7 mouse cellular contexts compared by ENCODE assay signal in genomic region chr1:161071272-161071620, GRCm38 (mm10). TPM values are rescaled to one million over a fixed set of nuclear protein-coding genes. Genes with fewer than 3 reads are reported as not detected.
DNase-seq lines count a peak whose midpoint lies in the region; ATAC-seq and TF ChIP-seq lines count a peak whose summit lies in the region.

No protein-coding gene starts in this region.

- WGBS in thymus, adult 2 months = under 1% methylated on average over 12 of the region's 12 CpGs
- under 1% methylated on average over 12 of the region's 12 CpGs for WGBS in forebrain, embryonic 11.5 days
- WGBS in liver, embryonic 13.5 days (ENCODE audit: insufficient replicate concordance) = 0% methylated on average over 12 of the region's 12 CpGs

- H3K9ac ChIP-seq in forebrain, embryonic 11.5 days (ENCODE audit: low read length) = peak overlapping the region; percentile 82
- peak overlapping the region; percentile 91 for H3K9ac ChIP-seq in liver, embryonic 13.5 days

- no peak for TF ChIP-seq POLR2A in thymus, adult 2 months (IDR thresholded peaks at IDR 0.05; ENCODE audit: control insufficient read depth, extremely low read depth, insufficient read depth, low read length, poor library complexity)

- peaks cover 27% of the 10 kb centered on the region for H3K4me1 ChIP-seq in thymus, adult 2 months (replicated peaks; ENCODE audit: control insufficient read depth, insufficient read depth, low read length)
- peaks cover 14% of the 10 kb centered on the region for H3K4me1 ChIP-seq in forebrain, embryonic 11.5 days (replicated peaks; ENCODE audit: control insufficient read depth, insufficient read depth, low read length)
- peaks cover 44% of the 10 kb centered on the region for H3K4me1 ChIP-seq in liver, embryonic 13.5 days (replicated peaks)

- peak overlapping the region; percentile 69 for H3K4me2 ChIP-seq in forebrain, embryonic 11.5 days (ENCODE audit: low read depth, low read length, severe bottlenecking)
- H3K4me2 ChIP-seq in liver, embryonic 13.5 days = peak overlapping the region; percentile 85

- H3K27ac ChIP-seq in thymus, adult 2 months (ENCODE audit: control insufficient read depth, insufficient read depth, low read length) = peak overlapping the region; percentile 52; the same call in 1 of the 2 replicates
- peak overlapping the region; percentile 31; the same call in 1 of the 2 replicates for H3K27ac ChIP-seq in forebrain, embryonic 11.5 days (ENCODE audit: low read depth, low read length)
- H3K27ac ChIP-seq in liver, embryonic 13.5 days = peak overlapping the region; percentile 86

- H3K27me3 ChIP-seq in thymus, adult 2 months (ENCODE audit: control insufficient read depth, insufficient read depth, low read length) = no peaks in the 10 kb centered on the region
- no peaks in the 10 kb centered on the region for H3K27me3 ChIP-seq in forebrain, embryonic 11.5 days (ENCODE audit: control insufficient read depth, insufficient read depth, low read length)
- no peaks in the 10 kb centered on the region for H3K27me3 ChIP-seq in liver, embryonic 13.5 days

- no peak for DNase-seq in thymus, adult 2 months
- no peak for DNase-seq in thymus, postnatal 10 days (ENCODE audit: low spot score in 2 of 2)
- no peak for DNase-seq in forebrain, embryonic 11.5 days (ENCODE audit: low spot score)
- no peak for DNase-seq in liver, embryonic 13.5 days
- DNase-seq in adrenal gland, postnatal 14 days = no peak
- DNase-seq in urinary bladder, adult 2 months (ENCODE audit: low spot score) = no peak
- DNase-seq in kidney, adult 11 months = no peak

- TF ChIP-seq CTCF in thymus, adult 2 months (IDR thresholded peaks at IDR 0.05; ENCODE audit: borderline replicate concordance, control insufficient read depth, extremely low read depth, insufficient read depth, low read length, poor library complexity) = no peak

- no peaks in the 10 kb centered on the region for H3K36me3 ChIP-seq in thymus, adult 2 months (ENCODE audit: control insufficient read depth, insufficient read depth, low read length)
- no peaks in the 10 kb centered on the region for H3K36me3 ChIP-seq in forebrain, embryonic 11.5 days (ENCODE audit: control insufficient read depth, insufficient read depth, low read length)
- peaks cover 28% of the 10 kb centered on the region for H3K36me3 ChIP-seq in liver, embryonic 13.5 days

- peak overlapping the region; percentile 93 for H3K4me3 ChIP-seq in thymus, adult 2 months (ENCODE audit: control insufficient read depth, insufficient read depth, low read length)
- H3K4me3 ChIP-seq in forebrain, embryonic 11.5 days (ENCODE audit: low read depth, low read length) = peak overlapping the region; percentile 82
- H3K4me3 ChIP-seq in liver, embryonic 13.5 days (replicated peaks) = peak overlapping the region; percentile 87

- ATAC-seq in forebrain, embryonic 11.5 days (replicated peaks; ENCODE audit: low FRiP score) = no peak
- ATAC-seq in liver, embryonic 13.5 days (ENCODE audit: low read depth) = no peak

- H3K9me3 ChIP-seq in forebrain, embryonic 11.5 days (ENCODE audit: control insufficient read depth, low read length) = no peaks in the 10 kb centered on the region
- no peaks in the 10 kb centered on the region for H3K9me3 ChIP-seq in liver, embryonic 13.5 days (replicated peaks)

RNA-seq across cellular contexts. Expression of gene Cenpl, which starts 0.7 kb away (rescaled TPM):
- polyA plus RNA-seq in thymus, adult 2 months (2012; rRNA removed) = 9.5 and 10.2 TPM in 2 replicates
- 46.1 and 47.9 TPM in 2 replicates for polyA plus RNA-seq in forebrain, embryonic 11.5 days (2014; fragmentation: Nextera tagmentation; extraction: Ambion mirVana)
- polyA plus RNA-seq in liver, embryonic 13.5 days (2015; fragmentation: Nextera tagmentation; extraction: Ambion mirVana) = 35.3 and 39.8 TPM in 2 replicates
- total RNA-seq in adrenal gland, postnatal 14 days (2021) = 4.5 and 4.9 TPM in 2 replicates
- 2.6 and 3.2 TPM in 2 replicates for polyA plus RNA-seq in urinary bladder, adult 2 months (2012; rRNA removed)

RNA-seq across cellular contexts. Expression of gene Dars2, which starts 0.8 kb away (rescaled TPM):
- 11.1 and 13.6 TPM in 2 replicates for polyA plus RNA-seq in thymus, adult 2 months (2012; rRNA removed)
- 55.0 and 57.7 TPM in 2 replicates for polyA plus RNA-seq in forebrain, embryonic 11.5 days (2014; fragmentation: Nextera tagmentation; extraction: Ambion mirVana)
- polyA plus RNA-seq in liver, embryonic 13.5 days (2015; fragmentation: Nextera tagmentation; extraction: Ambion mirVana) = 40.7 and 49.0 TPM in 2 replicates
- total RNA-seq in adrenal gland, postnatal 14 days (2021) = 25.3 and 32.9 TPM in 2 replicates
- 17.0 and 17.9 TPM in 2 replicates for polyA plus RNA-seq in urinary bladder, adult 2 months (2012; rRNA removed)

RNA-seq across cellular contexts. Expression of gene Zbtb37, which starts 36.6 kb away (rescaled TPM):
- 3.9 and 4.2 TPM in 2 replicates for polyA plus RNA-seq in thymus, adult 2 months (2012; rRNA removed)
- 8.3 and 14.4 TPM in 2 replicates for polyA plus RNA-seq in forebrain, embryonic 11.5 days (2014; fragmentation: Nextera tagmentation; extraction: Ambion mirVana)
- polyA plus RNA-seq in liver, embryonic 13.5 days (2015; fragmentation: Nextera tagmentation; extraction: Ambion mirVana) = 2.5 and 3.2 TPM in 2 replicates
- 12.9 and 14.3 TPM in 2 replicates for total RNA-seq in adrenal gland, postnatal 14 days (2021)
- polyA plus RNA-seq in urinary bladder, adult 2 months (2012; rRNA removed) = 4.1 and 4.2 TPM in 2 replicates

Comparison
In these comparisons a context has a peak if more than half of its experiments do, and no peak if none do; other contexts are left out.
1. H3K27ac ChIP-seq: peak in every context shown above with its lines; median percentile 86 in liver, embryonic 13.5 days; 52 in thymus, adult 2 months; 31 in forebrain, embryonic 11.5 days.